Comparison of ENCODE assay signal across 8 mouse cellular contexts in genomic region chr13:104178650-104179121, GRCm38 (mm10). TPM values are rescaled to one million over a fixed set of nuclear protein-coding genes. Genes with fewer than 3 reads are reported as not detected.
DNase-seq lines count a peak whose midpoint lies in the region; ATAC-seq and TF ChIP-seq lines count a peak whose summit lies in the region.

Gene Trim23 (plus strand): TSS chr13:104178797.

- H3K36me3 ChIP-seq in ES-E14 (ENCODE audit: control insufficient read depth, insufficient read depth, low read length, poor library complexity, severe bottlenecking), result peaks cover 3% of the 10 kb centered on the region
- peaks cover 10% of the 10 kb centered on the region for H3K36me3 ChIP-seq in forebrain, embryonic 15.5 days

- ATAC-seq in forebrain, embryonic 15.5 days (replicated peaks), result peak; percentile 99
- peak; percentile 98 for ATAC-seq in neutrophil, adult 5-6 weeks (ENCODE audit: extremely low read depth, insufficient number of reproducible peaks, low FRiP score, poor library complexity, severe bottlenecking)

- H3K9me3 ChIP-seq in ES-E14 (ENCODE audit: control insufficient read depth, insufficient read depth, low read depth, low read length), result no peaks in the 10 kb centered on the region
- no peaks in the 10 kb centered on the region for H3K9me3 ChIP-seq in forebrain, embryonic 15.5 days

- H3K4me1 ChIP-seq in ES-E14 (ENCODE audit: control insufficient read depth in 2 of 2, insufficient read depth in 2 of 2, low read length in 2 of 2, poor library complexity in 1 of 2), result peaks cover 0 to 2% of the 10 kb centered on the region in 2 experiments; a peak in 1 of 4 replicates
- H3K4me1 ChIP-seq in forebrain, embryonic 15.5 days, result peaks cover 22% of the 10 kb centered on the region
- peaks cover 5% of the 10 kb centered on the region; the same call in 1 of the 2 replicates for H3K4me1 ChIP-seq in lung, adult 2 months (ENCODE audit: control insufficient read depth, insufficient read depth, low read length)

- H3K4me2 ChIP-seq in forebrain, embryonic 15.5 days (replicated peaks), result peak within 1 kb of the TSS; percentile 86

- H3K9ac ChIP-seq in ES-E14 (ENCODE audit: insufficient read depth, low read depth, low read length, poor library complexity, severe bottlenecking), result peak within 1 kb of the TSS; percentile 99
- H3K9ac ChIP-seq in forebrain, embryonic 15.5 days (replicated peaks), result peak within 1 kb of the TSS; percentile 87

- H3K27ac ChIP-seq in ES-E14 (ENCODE audit: insufficient read depth, low read depth, low read length, poor library complexity, severe bottlenecking), result peak within 1 kb of the TSS; percentile 89
- peak within 1 kb of the TSS; percentile 79 for H3K27ac ChIP-seq in forebrain, embryonic 15.5 days (replicated peaks)

- WGBS in forebrain, embryonic 15.5 days, result under 1% methylated on average over 38 of the region's 38 CpGs
- under 1% methylated on average over 38 of the region's 38 CpGs for WGBS in lung, adult 2 months

- no peak for TF ChIP-seq CTCF in lung, adult 2 months (IDR thresholded peaks at IDR 0.05; ENCODE audit: insufficient read depth, low read length)

- peak; percentile 90 for TF ChIP-seq POLR2A in lung, adult 2 months (IDR thresholded peaks at IDR 0.05; ENCODE audit: borderline replicate concordance, extremely low read depth, low read depth, low read length)

- in situ Hi-C loops in ES-E14 (cut with MboI; ENCODE audit: low sequenced_read_pairs in 2 of 2, unreplicated experiment in 2 of 2), result no loop called here

- intact Hi-C loops in heart, postnatal 25 days (cut with DNase I), result no loop called here

- peak within 1 kb of the TSS; percentile 84 to 100 for H3K4me3 ChIP-seq in ES-E14 (ENCODE audit: insufficient read depth in 1 of 2, low read depth in 1 of 2, low read length in 2 of 2, poor library complexity in 1 of 2, severe bottlenecking in 1 of 2)
- H3K4me3 ChIP-seq in forebrain, embryonic 15.5 days, result peak within 1 kb of the TSS; percentile 74
- H3K4me3 ChIP-seq in lung, adult 2 months (replicated peaks; ENCODE audit: extremely low read depth, low read depth, low read length), result peak within 1 kb of the TSS; percentile 93

- H3K27me3 ChIP-seq in forebrain, embryonic 15.5 days, result no peaks in the 10 kb centered on the region

- DNase-seq in ES-E14 (ENCODE audit: low read depth, low spot score), result peak; percentile 96
- DNase-seq in cerebellum, adult 11-12 months, result peak; percentile 99
- DNase-seq in heart, postnatal 25 days (ENCODE audit: low spot score), result peak; percentile 95
- DNase-seq in layer of hippocampus, adult 18-20 months (ENCODE audit: low spot score in 2 of 2), result peak; percentile 96 to 98
- peak; percentile 89 for DNase-seq in lung, adult 2 months
- DNase-seq in thymus, adult 18-20 months, result peak; percentile 96 to 98

TF ChIP-seq in ES-E14, 5 proteins besides CTCF, POLR2A, EP300 and RAD21:
- TF ChIP-seq ZC3H11A (IDR thresholded peaks at IDR 0.05; ENCODE audit: borderline replicate concordance, low read depth, low read length) (no peak), HCFC1 (IDR thresholded peaks at IDR 0.05; ENCODE audit: borderline replicate concordance, insufficient read depth, low read length) (no peak)

RNA-seq across cellular contexts. Expression of gene Trim23, which starts in this region (rescaled TPM):
- 16.3 and 18.9 TPM in 2 replicates for total RNA-seq in ES-E14 (2012; rRNA removed)
- 36.2 and 41.6 TPM in 2 replicates for polyA plus RNA-seq in forebrain, embryonic 15.5 days (2015; fragmentation: Nextera tagmentation; extraction: Ambion mirVana)
- 10 to 100 TPM; 19.5 to 22.2 TPM for total RNA-seq in heart, postnatal 25 days (2021)
- total RNA-seq in layer of hippocampus, adult 18-20 months (2021), result 10 to 100 TPM; 57.8 to 58.9 TPM
- polyA plus RNA-seq in lung, adult 2 months (2012; rRNA removed), result 1.7 and 3.5 TPM in 2 replicates
- 32.4 and 33.5 TPM in 2 replicates for total RNA-seq in neutrophil, adult 5-6 weeks (2017)

Comparison
In these comparisons a context has a peak if more than half of its experiments do, and no peak if none do; other contexts are left out.
1. Peak in every context shown above with its lines: DNase-seq, ATAC-seq, H3K4me3 ChIP-seq and H3K27ac ChIP-seq.